Mouse (Mus musculus) adrenal gland, postnatal 10 days (tissue): ENCODE data around the gene Atp6ap2. TPM values are rescaled to one million over a fixed set of nuclear protein-coding genes. Genes with fewer than 3 reads are reported as not detected.

ENCODE experiments used
- total RNA-seq, 2 experiments: library from RNA; stranded (reverse); gene quantifications; 2 replicates each; pipeline ENCODE4 v1.2.3; 2021

Atp6ap2 gene
- total RNA-seq, 2 experiments from 2014 or later = 44.0 to 45.2 TPM

Other genes with a start within 250 kb of the Atp6ap2 start
- gene 1810030O07Rik, start 85.9 kb downstream of the Atp6ap2 start, total RNA-seq = 10 to 100 TPM; 18.0 to 22.2 TPM
- gene Med14, start 174.3 kb downstream of the Atp6ap2 start, total RNA-seq = 10 to 100 TPM; 22.4 to 29.0 TPM